Comparison of ENCODE assay signal across 8 mouse cellular contexts in genomic region chr7:36697118-36697855, GRCm38 (mm10). TPM values are rescaled to one million over a fixed set of nuclear protein-coding genes. Genes with fewer than 3 reads are reported as not detected.
A peak's percentile ranks its signal among the peaks of the same experiment; 100 is the strongest.
DNase-seq lines count a peak whose midpoint lies in the region; ATAC-seq and TF ChIP-seq lines count a peak whose summit lies in the region.

No protein-coding gene starts in this region.

- WGBS in hindbrain, postnatal 0 days = 0% methylated on average over 20 of the region's 62 CpGs
- 0% methylated on average over 23 of the region's 62 CpGs for whole genome bisulfite sequencing in liver, embryonic 16.5 days (ENCODE audit: insufficient replicate concordance)
- 2% methylated on average over 24 of the region's 62 CpGs for WGBS in neural tube, embryonic 14.5 days

- peak overlapping the region; percentile 98 for H3K4me2 ChIP-seq in hindbrain, postnatal 0 days (ENCODE audit: low read depth, low read length)
- peak overlapping the region; percentile 69 for H3K4me2 ChIP-seq in liver, embryonic 16.5 days (ENCODE audit: low read depth, low read length)
- peak overlapping the region; percentile 92 for H3K4me2 ChIP-seq in neural tube, embryonic 14.5 days (ENCODE audit: low read depth, low read length)

- H3K4me3 ChIP-seq in hindbrain, postnatal 0 days (ENCODE audit: low read length) = peak overlapping the region; percentile 83
- peak overlapping the region; percentile 60 for H3K4me3 ChIP-seq in liver, embryonic 16.5 days (ENCODE audit: low read depth, low read length)
- peak overlapping the region; percentile 81 for H3K4me3 ChIP-seq in neural tube, embryonic 14.5 days (ENCODE audit: low read depth, low read length)

- no peaks in the 10 kb centered on the region for H3K36me3 ChIP-seq in hindbrain, postnatal 0 days (ENCODE audit: insufficient read depth, low read length)
- no peaks in the 10 kb centered on the region for H3K36me3 ChIP-seq in liver, embryonic 16.5 days (ENCODE audit: control insufficient read depth, insufficient read depth)
- H3K36me3 ChIP-seq in neural tube, embryonic 14.5 days (ENCODE audit: control insufficient read depth, insufficient read depth, low read length) = no peaks in the 10 kb centered on the region

- ATAC-seq in hindbrain, postnatal 0 days = peak; percentile 81
- peak; percentile 74 for ATAC-seq in liver, embryonic 16.5 days (ENCODE audit: low read depth)
- peak; percentile 78 for ATAC-seq in neural tube, embryonic 14.5 days (ENCODE audit: low read depth)

- H3K4me1 ChIP-seq in hindbrain, postnatal 0 days (ENCODE audit: insufficient read depth, low read length) = peaks cover 5% of the 10 kb centered on the region; the same call in 1 of the 2 replicates
- H3K4me1 ChIP-seq in liver, embryonic 16.5 days (ENCODE audit: control insufficient read depth, low read depth, low read length) = no peaks in the 10 kb centered on the region; the same call in 1 of the 2 replicates
- H3K4me1 ChIP-seq in neural tube, embryonic 14.5 days (ENCODE audit: control insufficient read depth, insufficient read depth, low read length) = peaks cover 27% of the 10 kb centered on the region

- no peaks in the 10 kb centered on the region for H3K9me3 ChIP-seq in hindbrain, postnatal 0 days (ENCODE audit: low read length)
- no peaks in the 10 kb centered on the region for H3K9me3 ChIP-seq in liver, embryonic 16.5 days (replicated peaks; ENCODE audit: control insufficient read depth, low read length)
- H3K9me3 ChIP-seq in neural tube, embryonic 14.5 days (ENCODE audit: control insufficient read depth, low read length) = no peaks in the 10 kb centered on the region

- H3K27ac ChIP-seq in hindbrain, postnatal 0 days = peak overlapping the region; percentile 71
- no peak overlapping the region for H3K27ac ChIP-seq in liver, embryonic 16.5 days (ENCODE audit: low read length)
- H3K27ac ChIP-seq in neural tube, embryonic 14.5 days (ENCODE audit: low read depth, low read length) = peak overlapping the region; percentile 97

- peak overlapping the region; percentile 74 for H3K9ac ChIP-seq in hindbrain, postnatal 0 days (replicated peaks; ENCODE audit: low read length)
- peak overlapping the region; percentile 12; the same call in 1 of the 2 replicates for H3K9ac ChIP-seq in liver, embryonic 16.5 days (ENCODE audit: low read depth, low read length)
- peak overlapping the region; percentile 95 for H3K9ac ChIP-seq in neural tube, embryonic 14.5 days (replicated peaks; ENCODE audit: low read depth, low read length)

- intact Hi-C loops in gastrocnemius, postnatal 14 days (cut with DNase I; ENCODE audit: low total_unique reads) = no loop called here

- H3K27me3 ChIP-seq in hindbrain, postnatal 0 days (ENCODE audit: insufficient read depth, low read length) = peaks cover 36% of the 10 kb centered on the region; the same call in 1 of the 2 replicates
- peaks cover 79% of the 10 kb centered on the region for H3K27me3 ChIP-seq in liver, embryonic 16.5 days (ENCODE audit: control insufficient read depth, insufficient read depth, low read depth, low read length)
- H3K27me3 ChIP-seq in neural tube, embryonic 14.5 days (ENCODE audit: control insufficient read depth, insufficient read depth, low read length) = 0 out of 2 replicates have a peak, but pooled peaks cover 4% of the 10 kb centered on the region

- no peak for TF ChIP-seq CTCF in hindbrain, postnatal 0 days (IDR thresholded peaks at IDR 0.05; ENCODE audit: low read depth)

- peak; percentile 49 for DNase-seq in right cerebral cortex, adult 18-20 months
- DNase-seq in right cerebral cortex, postnatal 36 days (ENCODE audit: low spot score in 2 of 2) = no peak
- peak; percentile 66 to 73 for DNase-seq in cerebellum, postnatal 14 days
- DNase-seq in gastrocnemius, postnatal 14 days = peak; percentile 80
- peak; percentile 65 for DNase-seq in hindbrain, postnatal 0 days (ENCODE audit: low spot score)
- DNase-seq in B cell, adult 2 months = no peak

RNA-seq across cellular contexts. Expression of gene Tshz3, which starts 0.6 kb away (rescaled TPM):
- 1 to 10 TPM; 5.0 to 5.3 TPM for total RNA-seq in gastrocnemius, postnatal 14 days (2021)
- 25.3 and 28.4 TPM in 2 replicates for total RNA-seq in hindbrain, postnatal 0 days (2014; rRNA removed)
- 14.6 and 18.1 TPM in 2 replicates for polyA plus RNA-seq in hindbrain, postnatal 0 days (2015; fragmentation: Nextera tagmentation; extraction: Ambion mirVana)
- polyA plus RNA-seq in liver, embryonic 16.5 days (2015; fragmentation: Nextera tagmentation; extraction: Ambion mirVana) = 0.61 and 0.67 TPM in 2 replicates
- polyA plus RNA-seq in neural tube, embryonic 14.5 days (2014; fragmentation: Nextera tagmentation; extraction: Ambion mirVana) = 87.2 and 104 TPM in 2 replicates

Comparison
In these comparisons a context has a peak if more than half of its experiments do, and no peak if none do; other contexts are left out.
1. DNase-seq: peak in right cerebral cortex, adult 18-20 months (single experiment), cerebellum, postnatal 14 days (2 of 2), gastrocnemius, postnatal 14 days (single experiment) and hindbrain, postnatal 0 days (single experiment); none in right cerebral cortex, postnatal 36 days (0 of 2) and B cell, adult 2 months (0 of 2).
2. H3K9ac ChIP-seq: peak in every context shown above with its lines; median percentile 95 in neural tube, embryonic 14.5 days; 74 in hindbrain, postnatal 0 days; 12 in liver, embryonic 16.5 days.
3. Peak in every context shown above with its lines, with median percentiles within 50 percentile points of each other: ATAC-seq, H3K4me2 ChIP-seq and H3K4me3 ChIP-seq.